Mouse (Mus musculus): Measurements from ENCODE around the gene Cdh12. TPM values are rescaled to one million over a fixed set of nuclear protein-coding genes. Genes with fewer than 3 reads are reported as not detected.
"Not testable (repeated sequence)": the region's sequence is repeated elsewhere in the genome, so short reads cannot be mapped to it uniquely, and the experiment has no call there.

Gene Cdh12
- polyA plus RNA-seq, 1 experiment from 2014 or later, result 5.7 TPM

DNA sequence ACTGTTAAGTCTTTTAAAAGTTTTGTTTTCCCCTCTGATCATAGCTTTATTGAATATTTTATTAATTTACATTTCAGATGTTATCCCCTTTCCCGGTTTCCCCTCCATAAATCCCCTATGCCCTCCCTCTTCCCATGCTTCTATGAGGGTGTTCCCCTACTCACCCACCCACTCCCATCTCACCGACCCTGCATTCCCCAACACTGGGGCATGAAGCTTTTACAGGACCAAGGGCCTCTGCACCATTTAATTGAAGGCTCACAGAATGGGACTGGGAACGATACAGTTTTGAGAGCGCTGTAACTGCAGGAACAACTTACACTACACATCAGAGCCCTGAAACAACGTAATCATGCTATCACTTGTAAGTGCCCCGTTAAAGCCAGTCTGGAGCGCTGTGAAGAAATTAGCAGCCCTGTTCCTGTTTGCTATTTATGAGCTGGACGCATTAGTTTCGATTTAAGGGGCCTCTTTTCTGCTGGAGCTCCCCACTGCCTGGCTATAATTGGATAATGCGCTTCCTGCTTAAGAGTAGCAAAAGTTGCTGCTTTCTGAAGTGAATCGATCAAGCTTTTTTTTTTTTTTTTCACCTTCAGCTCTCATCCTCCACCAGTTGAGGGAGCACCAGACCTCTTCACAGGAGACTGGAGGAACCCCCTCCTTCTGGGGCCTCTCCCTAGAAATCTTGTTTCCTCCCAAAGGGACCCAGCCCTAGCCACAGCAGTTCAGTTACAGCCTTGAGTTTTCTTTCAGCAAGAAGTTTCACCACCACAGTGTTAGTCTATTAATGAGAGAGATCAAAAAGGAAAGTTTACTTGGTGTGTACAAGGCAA is 660.2 kb downstream of the Cdh12 start:
- peaks cover 10% of the 10 kb centered on the region for H3K4me1 ChIP-seq (replicated peaks; ENCODE audit: control insufficient read depth, insufficient read depth, low read length)
- ATAC-seq, result peak; percentile 79
- no peaks in the 10 kb centered on the region for H3K9me3 ChIP-seq (ENCODE audit: control insufficient read depth, low read length)
- H3K4me2 ChIP-seq (ENCODE audit: low read length), result peak overlapping the region; percentile 44
- H3K9ac ChIP-seq (replicated peaks; ENCODE audit: low read depth, low read length), result peak overlapping the region; percentile 16; the same call in 1 of the 2 replicates
- H3K27me3 ChIP-seq (replicated peaks; ENCODE audit: control insufficient read depth, insufficient read depth, low read length), result no peaks in the 10 kb centered on the region
- H3K36me3 ChIP-seq (ENCODE audit: control insufficient read depth, insufficient read depth), result no peaks in the 10 kb centered on the region
- H3K4me3 ChIP-seq (replicated peaks; ENCODE audit: low read length), result peak overlapping the region; percentile 20; the same call in 1 of the 2 replicates
- WGBS, result 10% methylated on average over 11 of the region's 11 CpGs
- no peak overlapping the region for H3K27ac ChIP-seq (ENCODE audit: low read length)

GRCm38 (mm10) chr15:21109889-21110500 is 660.9 kb downstream of the Cdh12 start:
- Histone ChIP-seq H3K9ac (replicated peaks; ENCODE audit: low read depth, low read length) (no peak overlapping the region), H3K27ac (ENCODE audit: low read length) (no peak overlapping the region), H3K27me3 (replicated peaks; ENCODE audit: control insufficient read depth, insufficient read depth, low read length) (no peaks in the 10 kb centered on the region), H3K9me3 (ENCODE audit: control insufficient read depth, low read length) (no peaks in the 10 kb centered on the region), H3K36me3 (ENCODE audit: control insufficient read depth, insufficient read depth) (no peaks in the 10 kb centered on the region), H3K4me1 (replicated peaks; ENCODE audit: control insufficient read depth, insufficient read depth, low read length) (peaks cover 10% of the 10 kb centered on the region), H3K4me3 (replicated peaks; ENCODE audit: low read length) (no peak overlapping the region), H3K4me2 (ENCODE audit: low read length) (peak overlapping the region; percentile 20; the same call in 1 of the 2 replicates)
- peak; percentile 90 for ATAC-seq
- 29% methylated on average over 4 of the region's 4 CpGs for WGBS

DNA sequence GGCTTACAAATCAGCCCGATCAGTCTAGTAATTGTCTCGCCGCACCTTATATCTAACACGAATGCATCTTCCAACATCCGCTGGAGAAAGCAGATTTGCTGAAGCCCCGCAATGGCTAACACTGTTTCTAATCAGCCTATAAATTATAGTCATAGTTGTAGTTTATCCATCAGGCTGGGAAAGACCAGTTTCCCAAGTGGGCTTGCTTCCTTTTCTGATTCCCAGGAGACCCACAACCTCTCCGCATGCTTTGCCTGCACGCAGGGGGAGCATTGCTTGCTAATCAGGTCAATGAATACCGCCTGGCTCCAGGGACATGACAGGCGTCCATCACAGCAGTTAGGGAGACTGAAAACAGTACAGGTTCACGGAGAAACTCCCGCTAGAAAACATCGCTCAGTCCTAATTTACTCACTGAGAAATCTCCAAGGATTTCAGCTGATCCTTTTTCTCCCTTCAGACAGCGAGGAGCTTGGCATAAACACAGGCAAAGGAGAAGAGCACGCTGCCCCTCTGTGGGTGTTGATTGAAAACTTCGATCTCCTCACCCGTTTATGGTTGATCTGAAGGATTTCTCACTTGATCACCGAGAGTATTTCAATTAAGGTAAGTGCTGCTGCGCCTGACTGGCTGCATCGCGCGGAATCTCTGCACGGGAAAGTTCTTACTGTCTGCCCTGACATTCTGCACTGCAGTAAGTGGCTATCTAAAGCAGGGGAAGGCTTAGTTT is 662.0 kb downstream of the Cdh12 start:
- peak; percentile 29 for ATAC-seq
- Histone ChIP-seq H3K4me1 (replicated peaks; ENCODE audit: control insufficient read depth, insufficient read depth, low read length) (peaks cover 10% of the 10 kb centered on the region), H3K36me3 (ENCODE audit: control insufficient read depth, insufficient read depth) (no peaks in the 10 kb centered on the region), H3K27me3 (replicated peaks; ENCODE audit: control insufficient read depth, insufficient read depth, low read length) (no peaks in the 10 kb centered on the region), H3K9me3 (ENCODE audit: control insufficient read depth, low read length) (no peaks in the 10 kb centered on the region), H3K4me2 (ENCODE audit: low read length) (peak overlapping the region; percentile 71), H3K4me3 (replicated peaks; ENCODE audit: low read length) (peak overlapping the region; percentile 47), H3K27ac (ENCODE audit: low read length) (peak overlapping the region; percentile 76), H3K9ac (replicated peaks; ENCODE audit: low read depth, low read length) (peak overlapping the region; percentile 59)
- 11% methylated on average over 23 of the region's 23 CpGs for WGBS

DNA sequence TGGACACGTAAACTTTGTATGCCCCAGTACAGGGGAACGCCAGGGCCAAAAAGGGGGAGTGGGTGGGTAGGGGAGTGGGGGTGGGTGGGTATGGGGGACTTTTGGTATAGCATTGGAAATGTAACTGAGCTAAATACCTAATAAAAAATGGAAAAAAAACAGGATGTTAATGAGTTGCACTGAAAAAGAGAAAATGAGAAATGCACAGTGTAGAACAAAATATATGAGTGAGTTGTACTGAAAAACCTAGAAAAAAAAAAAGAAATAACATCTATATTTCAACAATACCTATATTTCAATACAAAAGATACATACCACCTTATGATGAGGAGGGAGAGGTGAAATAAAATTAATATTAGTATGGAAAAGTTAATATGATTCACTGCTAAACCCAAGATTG is 665.7 kb downstream of the Cdh12 start:
- H3K9ac ChIP-seq (replicated peaks; ENCODE audit: low read depth, low read length); H3K4me3 ChIP-seq (replicated peaks; ENCODE audit: low read length); ATAC-seq; H3K9me3 ChIP-seq (ENCODE audit: control insufficient read depth, low read length); H3K4me1 ChIP-seq (replicated peaks; ENCODE audit: control insufficient read depth, insufficient read depth, low read length); H3K36me3 ChIP-seq (ENCODE audit: control insufficient read depth, insufficient read depth); H3K27me3 ChIP-seq (replicated peaks; ENCODE audit: control insufficient read depth, insufficient read depth, low read length); H3K4me2 ChIP-seq (ENCODE audit: low read length); H3K27ac ChIP-seq (ENCODE audit: low read length): not testable (repeated sequence)
- no CpG with 5 or more reads among the region's 2 CpGs for WGBS

DNA sequence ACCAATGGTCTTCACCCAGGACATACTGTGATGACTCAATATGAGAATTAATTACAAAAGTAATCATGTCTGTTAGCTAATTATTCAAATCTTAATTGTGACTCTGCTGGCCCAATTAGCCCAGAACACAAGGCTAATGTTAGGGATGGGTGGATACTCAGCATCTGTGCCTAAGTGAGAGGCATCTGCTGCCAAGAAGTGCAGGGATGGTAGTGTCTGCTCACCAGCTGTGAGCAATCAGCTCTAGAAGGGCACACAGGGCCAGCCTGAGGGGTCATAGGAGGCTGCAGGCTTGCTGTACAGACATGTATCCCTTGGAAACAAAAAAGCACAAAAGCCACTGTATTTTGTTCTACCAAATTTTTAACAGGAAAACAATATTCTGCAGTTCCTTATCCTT is 681.6 kb downstream of the Cdh12 start:
- Histone ChIP-seq H3K4me2 (ENCODE audit: low read length) (no peak overlapping the region), H3K9ac (replicated peaks; ENCODE audit: low read depth, low read length) (no peak overlapping the region), H3K36me3 (ENCODE audit: control insufficient read depth, insufficient read depth) (no peaks in the 10 kb centered on the region), H3K27me3 (replicated peaks; ENCODE audit: control insufficient read depth, insufficient read depth, low read length) (no peaks in the 10 kb centered on the region), H3K4me3 (replicated peaks; ENCODE audit: low read length) (no peak overlapping the region), H3K9me3 (ENCODE audit: control insufficient read depth, low read length) (no peaks in the 10 kb centered on the region), H3K27ac (ENCODE audit: low read length) (no peak overlapping the region), H3K4me1 (replicated peaks; ENCODE audit: control insufficient read depth, insufficient read depth, low read length) (0 out of 2 replicates have a peak, but pooled peaks cover 3% of the 10 kb centered on the region)
- ATAC-seq, result peak; percentile 61

- Histone ChIP-seq H3K4me3 (replicated peaks; ENCODE audit: low read length) (no peak overlapping the region), H3K9ac (replicated peaks; ENCODE audit: low read depth, low read length) (no peak overlapping the region), H3K4me1 (replicated peaks; ENCODE audit: control insufficient read depth, insufficient read depth, low read length) (0 out of 2 replicates have a peak, but pooled peaks cover 3% of the 10 kb centered on the region), H3K36me3 (ENCODE audit: control insufficient read depth, insufficient read depth) (no peaks in the 10 kb centered on the region), H3K4me2 (ENCODE audit: low read length) (no peak overlapping the region), H3K27me3 (replicated peaks; ENCODE audit: control insufficient read depth, insufficient read depth, low read length) (no peaks in the 10 kb centered on the region), H3K9me3 (ENCODE audit: control insufficient read depth, low read length) (no peaks in the 10 kb centered on the region), H3K27ac (ENCODE audit: low read length) (no peak overlapping the region)
- no peak for ATAC-seq
Measured at GRCm38 (mm10) chr15:21132999-21133398, 683.9 kb downstream of the Cdh12 start.

- no peak overlapping the region for H3K4me2 ChIP-seq (ENCODE audit: low read length)
- no peak overlapping the region for H3K27ac ChIP-seq (ENCODE audit: low read length)
- no peak overlapping the region for H3K9ac ChIP-seq (replicated peaks; ENCODE audit: low read depth, low read length)
- H3K36me3 ChIP-seq (ENCODE audit: control insufficient read depth, insufficient read depth), result no peaks in the 10 kb centered on the region
- no peak overlapping the region for H3K4me3 ChIP-seq (replicated peaks; ENCODE audit: low read length)
- H3K9me3 ChIP-seq (ENCODE audit: control insufficient read depth, low read length), result no peaks in the 10 kb centered on the region
- H3K4me1 ChIP-seq (replicated peaks; ENCODE audit: control insufficient read depth, insufficient read depth, low read length), result no peaks in the 10 kb centered on the region
- 79% methylated on average over 4 of the region's 4 CpGs for WGBS
- no peaks in the 10 kb centered on the region for H3K27me3 ChIP-seq (replicated peaks; ENCODE audit: control insufficient read depth, insufficient read depth, low read length)
- no peak for ATAC-seq
Measured at GRCm38 (mm10) chr15:21146896-21147295, 697.8 kb downstream of the Cdh12 start.

DNA sequence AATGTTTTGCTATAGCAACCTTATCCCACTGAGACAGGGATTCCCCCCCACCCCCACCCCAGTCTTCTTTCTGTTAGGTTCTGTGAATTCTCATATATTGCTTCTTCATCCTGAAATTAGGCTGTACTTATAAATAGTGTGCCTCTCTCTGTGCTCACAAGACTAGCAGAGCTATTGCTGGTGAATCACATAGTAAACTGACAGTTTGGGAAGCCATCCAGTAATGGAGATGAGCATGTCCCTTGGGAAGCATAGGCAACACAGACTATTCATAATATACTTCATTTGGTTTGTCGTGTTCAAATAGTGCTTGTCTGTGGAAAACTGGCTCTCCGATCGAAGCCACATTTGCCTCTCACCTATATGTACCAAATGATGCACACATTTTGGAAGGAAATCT is 704.5 kb downstream of the Cdh12 start:
- no peak for ATAC-seq
- H3K4me3 ChIP-seq (replicated peaks; ENCODE audit: low read length), result no peak overlapping the region
- H3K9ac ChIP-seq (replicated peaks; ENCODE audit: low read depth, low read length), result no peak overlapping the region
- no peaks in the 10 kb centered on the region for H3K9me3 ChIP-seq (ENCODE audit: control insufficient read depth, low read length)
- H3K27ac ChIP-seq (ENCODE audit: low read length), result no peak overlapping the region
- no peaks in the 10 kb centered on the region for H3K27me3 ChIP-seq (replicated peaks; ENCODE audit: control insufficient read depth, insufficient read depth, low read length)
- no peaks in the 10 kb centered on the region for H3K4me1 ChIP-seq (replicated peaks; ENCODE audit: control insufficient read depth, insufficient read depth, low read length)
- 87% methylated on average over 3 of the region's 3 CpGs for WGBS
- H3K36me3 ChIP-seq (ENCODE audit: control insufficient read depth, insufficient read depth), result no peaks in the 10 kb centered on the region
- H3K4me2 ChIP-seq (ENCODE audit: low read length), result no peak overlapping the region

- H3K4me2 ChIP-seq (ENCODE audit: low read length), result no peak overlapping the region
- peak; percentile 94 for ATAC-seq
- H3K36me3 ChIP-seq (ENCODE audit: control insufficient read depth, insufficient read depth), result no peaks in the 10 kb centered on the region
- H3K9me3 ChIP-seq (ENCODE audit: control insufficient read depth, low read length), result no peaks in the 10 kb centered on the region
- H3K27me3 ChIP-seq (replicated peaks; ENCODE audit: control insufficient read depth, insufficient read depth, low read length), result no peaks in the 10 kb centered on the region
- H3K9ac ChIP-seq (replicated peaks; ENCODE audit: low read depth, low read length), result no peak overlapping the region
- WGBS, result 39% methylated on average over 5 of the region's 5 CpGs
- peak overlapping the region; percentile 53 for H3K27ac ChIP-seq (ENCODE audit: low read length)
- no peak overlapping the region for H3K4me3 ChIP-seq (replicated peaks; ENCODE audit: low read length)
- H3K4me1 ChIP-seq (replicated peaks; ENCODE audit: control insufficient read depth, insufficient read depth, low read length), result no peaks in the 10 kb centered on the region; the same call in 1 of the 2 replicates
Measured at GRCm38 (mm10) chr15:21179727-21180126, 730.7 kb downstream of the Cdh12 start.
